Mouse (Mus musculus): ENCODE results near the gene Nacc2. TPM values are rescaled to one million over a fixed set of nuclear protein-coding genes. Genes with fewer than 3 reads are reported as not detected.

Gene Nacc2
- polyA plus RNA-seq, 1 experiment = 124 TPM

DNA sequence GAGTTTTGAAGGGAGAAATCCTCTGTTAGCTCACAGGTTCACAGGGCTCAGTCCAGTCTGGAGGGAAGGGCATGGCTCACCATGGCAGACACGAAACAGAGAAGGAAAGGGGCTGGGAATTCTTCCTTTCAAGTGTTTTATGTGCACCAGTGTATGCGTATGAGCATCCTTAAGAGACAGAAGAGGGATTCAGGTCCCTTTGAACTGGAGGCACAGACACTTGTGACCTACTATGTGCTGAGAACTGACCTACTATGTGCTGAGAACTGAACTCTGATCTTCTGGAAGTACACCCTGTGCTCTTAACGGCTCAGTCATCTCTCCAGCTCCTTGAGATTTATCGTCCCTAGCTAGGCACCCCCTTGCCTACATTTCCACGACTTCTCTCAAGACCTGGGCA lies 48.5 kb downstream of the Nacc2 start:
- no peak for DNase-seq
- Histone ChIP-seq H3K4me1 (ENCODE audit: control insufficient read depth, insufficient read depth, low read length) (no peaks in the 10 kb centered on the region; the same call in 1 of the 2 replicates), H3K4me3 (replicated peaks; ENCODE audit: insufficient read depth, low read depth, low read length) (no peak overlapping the region), H3K27me3 (ENCODE audit: control insufficient read depth, insufficient read depth, low read length) (no peaks in the 10 kb centered on the region), H3K27ac (ENCODE audit: insufficient read depth, low read length) (no peak overlapping the region)
- 81% methylated on average over 5 of the region's 5 CpGs for WGBS
- TF ChIP-seq CTCF (IDR thresholded peaks at IDR 0.05; ENCODE audit: borderline replicate concordance, insufficient read depth, low read depth, low read length) (no peak), POLR2A (IDR thresholded peaks at IDR 0.05; ENCODE audit: borderline replicate concordance, insufficient read depth, low read length) (no peak)

DNA sequence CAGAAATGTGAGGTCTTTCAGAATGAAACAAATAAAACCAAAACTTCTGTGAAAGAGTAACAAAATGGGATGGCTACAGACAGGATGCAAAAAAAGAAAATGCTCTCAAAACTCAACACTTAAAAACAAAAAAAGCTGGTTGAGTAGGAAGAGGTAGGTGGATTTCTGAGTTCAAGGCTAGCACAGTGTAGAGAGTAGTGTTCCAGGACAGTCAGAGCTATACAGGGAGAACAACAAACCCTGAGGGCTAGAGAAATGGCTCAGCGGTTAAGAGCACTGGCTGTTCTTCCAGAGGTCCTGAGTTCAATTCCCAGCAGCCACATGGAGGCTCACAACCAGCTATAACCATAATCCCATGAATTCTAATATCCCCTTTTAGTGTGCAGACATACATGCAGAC lies 54.4 kb downstream of the Nacc2 start:
- no peak for DNase-seq

DNA sequence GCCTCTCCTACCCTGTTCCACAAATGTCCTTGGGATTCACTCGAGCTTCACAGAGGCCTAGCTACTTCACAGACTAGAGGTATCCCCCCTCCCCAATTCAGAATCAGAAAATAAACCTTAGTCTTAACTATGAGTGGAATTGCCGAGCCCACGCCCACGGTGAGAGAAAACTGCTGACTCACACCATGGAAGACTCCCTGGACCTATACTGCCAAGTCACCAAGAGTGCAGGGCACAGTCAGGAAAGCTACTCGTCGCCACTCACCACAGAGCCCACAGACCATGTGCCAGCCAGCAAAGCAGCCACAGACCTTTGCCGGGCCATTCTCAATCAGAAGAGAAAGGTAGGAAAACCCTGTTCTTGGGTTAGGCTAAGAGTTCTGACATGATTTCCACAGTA lies 54.8 kb downstream of the Nacc2 start:
- Histone ChIP-seq H3K4me3 (replicated peaks; ENCODE audit: insufficient read depth, low read depth, low read length) (no peak overlapping the region), H3K4me1 (ENCODE audit: control insufficient read depth, insufficient read depth, low read length) (peaks cover 18% of the 10 kb centered on the region), H3K27me3 (ENCODE audit: control insufficient read depth, insufficient read depth, low read length) (no peaks in the 10 kb centered on the region), H3K27ac (ENCODE audit: insufficient read depth, low read length) (no peak overlapping the region)
- 63% methylated on average over 7 of the region's 7 CpGs for WGBS
- TF ChIP-seq POLR2A (IDR thresholded peaks at IDR 0.05; ENCODE audit: borderline replicate concordance, insufficient read depth, low read length) (no peak), CTCF (IDR thresholded peaks at IDR 0.05; ENCODE audit: borderline replicate concordance, insufficient read depth, low read depth, low read length) (no peak)
- no peak for DNase-seq

More for the DNA sequence above, 54.4 kb downstream of the Nacc2 start:
- H3K27ac ChIP-seq (ENCODE audit: insufficient read depth, low read length) = no peak overlapping the region
- H3K27me3 ChIP-seq (ENCODE audit: control insufficient read depth, insufficient read depth, low read length) = no peaks in the 10 kb centered on the region
- TF ChIP-seq POLR2A (IDR thresholded peaks at IDR 0.05; ENCODE audit: borderline replicate concordance, insufficient read depth, low read length) (no peak), CTCF (IDR thresholded peaks at IDR 0.05; ENCODE audit: borderline replicate concordance, insufficient read depth, low read depth, low read length) (no peak)
- peaks cover 18% of the 10 kb centered on the region for H3K4me1 ChIP-seq (ENCODE audit: control insufficient read depth, insufficient read depth, low read length)
- 82% methylated on average over 1 of the region's 1 CpGs for WGBS
- H3K4me3 ChIP-seq (replicated peaks; ENCODE audit: insufficient read depth, low read depth, low read length) = no peak overlapping the region

DNA sequence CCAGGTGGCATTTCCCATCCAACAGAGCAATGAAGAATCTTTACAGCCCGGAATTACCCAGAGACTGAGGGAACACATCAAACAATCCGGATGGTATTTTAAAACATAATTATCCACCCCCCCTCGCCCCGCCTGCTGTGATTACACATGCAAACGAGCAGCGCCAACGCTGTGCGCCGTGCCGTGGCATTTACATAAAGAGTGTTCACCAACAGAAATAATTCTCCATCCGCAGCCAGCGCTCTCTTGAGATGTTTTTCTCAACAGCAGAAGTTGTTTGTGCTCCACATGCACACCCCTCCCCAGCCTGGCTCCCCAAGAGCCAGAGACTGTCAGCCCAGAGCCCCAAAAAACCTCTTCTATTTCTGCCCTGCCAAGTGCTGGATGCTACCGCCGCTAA lies 56.5 kb downstream of the Nacc2 start:
- DNase-seq = no peak
- TF ChIP-seq POLR2A (IDR thresholded peaks at IDR 0.05; ENCODE audit: borderline replicate concordance, insufficient read depth, low read length) = no peak
- no peak for TF ChIP-seq CTCF (IDR thresholded peaks at IDR 0.05; ENCODE audit: borderline replicate concordance, insufficient read depth, low read depth, low read length)
- peaks cover 19% of the 10 kb centered on the region for H3K4me1 ChIP-seq (ENCODE audit: control insufficient read depth, insufficient read depth, low read length)
- no peaks in the 10 kb centered on the region for H3K27me3 ChIP-seq (ENCODE audit: control insufficient read depth, insufficient read depth, low read length)
- 85% methylated on average over 14 of the region's 14 CpGs for WGBS
- no peak overlapping the region for H3K4me3 ChIP-seq (replicated peaks; ENCODE audit: insufficient read depth, low read depth, low read length)
- H3K27ac ChIP-seq (ENCODE audit: insufficient read depth, low read length) = no peak overlapping the region

DNA sequence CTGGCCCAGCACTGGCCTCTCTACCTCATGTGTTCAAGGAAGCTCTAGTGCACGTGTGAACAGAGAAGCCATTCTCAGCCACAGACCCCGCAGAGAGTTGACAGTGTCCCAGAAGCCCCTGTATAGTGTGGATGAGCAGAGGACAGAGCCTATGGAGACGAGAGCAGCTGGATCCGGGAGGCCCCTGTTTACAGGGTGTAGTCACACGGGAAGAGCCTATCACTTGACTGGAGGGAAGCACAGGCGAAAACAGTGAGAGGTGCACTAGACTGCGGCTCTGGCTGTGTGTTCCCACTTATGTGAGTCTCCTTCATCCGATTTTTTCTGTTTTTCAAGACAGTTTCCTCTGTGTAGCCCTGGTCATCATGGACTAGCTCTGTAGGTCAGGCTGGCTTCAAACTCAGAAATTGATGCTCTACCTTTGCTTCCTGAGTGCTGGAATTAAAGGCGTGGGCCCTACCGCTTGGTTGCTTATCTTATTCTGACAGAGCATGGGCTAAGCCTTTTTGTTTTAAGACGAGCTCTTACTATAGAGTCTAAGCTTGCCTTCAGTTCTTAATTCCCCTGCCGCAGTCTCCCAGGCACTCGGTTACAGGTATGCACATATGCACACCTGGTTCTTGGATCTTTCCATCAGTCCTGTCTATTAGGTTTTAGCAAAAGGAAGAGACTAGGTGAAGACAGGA lies 60.1 kb downstream of the Nacc2 start:
- H3K27me3 ChIP-seq (ENCODE audit: control insufficient read depth, insufficient read depth, low read length) = no peaks in the 10 kb centered on the region
- H3K4me1 ChIP-seq (ENCODE audit: control insufficient read depth, insufficient read depth, low read length) = peaks cover 30% of the 10 kb centered on the region
- 90% methylated on average over 13 of the region's 13 CpGs for WGBS
- H3K27ac ChIP-seq (ENCODE audit: insufficient read depth, low read length) = no peak overlapping the region
- no peak for DNase-seq
- no peak for TF ChIP-seq POLR2A (IDR thresholded peaks at IDR 0.05; ENCODE audit: borderline replicate concordance, insufficient read depth, low read length)
- TF ChIP-seq CTCF (IDR thresholded peaks at IDR 0.05; ENCODE audit: borderline replicate concordance, insufficient read depth, low read depth, low read length) = no peak
- H3K4me3 ChIP-seq (replicated peaks; ENCODE audit: insufficient read depth, low read depth, low read length) = no peak overlapping the region

DNA sequence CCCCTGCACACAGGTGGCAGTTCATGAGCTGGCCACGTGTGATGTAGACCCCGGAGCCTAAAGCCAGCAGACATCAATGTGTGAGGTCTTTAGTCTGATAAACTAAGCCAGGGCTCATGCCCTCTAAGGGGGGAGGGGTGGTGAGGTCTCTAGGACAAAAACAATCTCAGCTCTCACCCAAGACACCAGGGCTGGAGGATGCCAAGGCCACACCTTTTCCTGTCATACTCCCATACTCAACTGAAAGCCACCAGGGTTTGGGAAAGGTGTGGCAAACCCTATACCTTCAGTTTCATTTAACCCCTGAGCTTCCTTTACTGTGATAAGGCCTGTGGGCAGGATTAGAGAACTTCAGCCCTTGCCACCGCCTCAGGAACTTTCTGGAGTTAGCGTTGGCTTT lies 60.8 kb downstream of the Nacc2 start:
- 82% methylated on average over 4 of the region's 4 CpGs for WGBS
- TF ChIP-seq CTCF (IDR thresholded peaks at IDR 0.05; ENCODE audit: borderline replicate concordance, insufficient read depth, low read depth, low read length) (no peak), POLR2A (IDR thresholded peaks at IDR 0.05; ENCODE audit: borderline replicate concordance, insufficient read depth, low read length) (no peak)
- Histone ChIP-seq H3K4me3 (replicated peaks; ENCODE audit: insufficient read depth, low read depth, low read length) (no peak overlapping the region), H3K4me1 (ENCODE audit: control insufficient read depth, insufficient read depth, low read length) (peaks cover 30% of the 10 kb centered on the region), H3K27me3 (ENCODE audit: control insufficient read depth, insufficient read depth, low read length) (no peaks in the 10 kb centered on the region), H3K27ac (ENCODE audit: insufficient read depth, low read length) (no peak overlapping the region)
- no peak for DNase-seq

DNA sequence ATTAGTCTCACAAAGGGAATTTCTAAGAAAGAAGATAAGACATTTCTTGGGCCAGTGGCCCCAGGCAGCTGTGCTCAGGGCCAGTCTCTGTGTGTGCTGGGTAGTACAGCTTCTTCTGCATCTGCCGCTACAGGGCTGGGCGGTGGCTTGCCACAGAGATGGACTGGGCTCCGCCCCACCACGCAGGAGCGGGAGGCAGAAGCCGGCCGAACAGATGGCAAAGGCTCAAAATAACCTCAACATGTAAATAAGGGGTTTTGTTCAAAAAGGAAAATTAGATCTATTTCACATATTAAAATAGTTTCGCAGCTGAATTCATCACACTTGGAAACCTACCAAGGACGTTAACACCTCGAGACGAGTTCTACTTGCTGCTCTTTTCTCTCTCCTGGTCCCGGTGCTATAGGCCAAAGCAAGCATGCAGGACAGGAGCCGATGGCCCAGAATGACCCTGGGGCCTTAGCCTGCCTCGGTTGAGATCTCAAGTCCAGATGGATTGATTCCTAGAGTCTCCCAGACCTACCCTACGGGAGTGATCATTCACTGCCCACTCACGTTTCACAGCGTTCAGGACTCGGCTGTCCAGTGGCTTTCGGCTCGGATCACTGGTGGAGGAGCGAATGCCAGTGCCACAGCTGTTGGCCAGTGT lies 61.9 kb downstream of the Nacc2 start:
- Histone ChIP-seq H3K27me3 (ENCODE audit: control insufficient read depth, insufficient read depth, low read length) (no peaks in the 10 kb centered on the region), H3K27ac (ENCODE audit: insufficient read depth, low read length) (peak overlapping the region; percentile 63; the same call in 1 of the 2 replicates), H3K4me3 (replicated peaks; ENCODE audit: insufficient read depth, low read depth, low read length) (no peak overlapping the region), H3K4me1 (ENCODE audit: control insufficient read depth, insufficient read depth, low read length) (peaks cover 30% of the 10 kb centered on the region)
- TF ChIP-seq POLR2A (IDR thresholded peaks at IDR 0.05; ENCODE audit: borderline replicate concordance, insufficient read depth, low read length) (no peak), CTCF (IDR thresholded peaks at IDR 0.05; ENCODE audit: borderline replicate concordance, insufficient read depth, low read depth, low read length) (no peak)
- peak; percentile 66 to 69 for DNase-seq
- WGBS = 22% methylated on average over 21 of the region's 21 CpGs

DNA sequence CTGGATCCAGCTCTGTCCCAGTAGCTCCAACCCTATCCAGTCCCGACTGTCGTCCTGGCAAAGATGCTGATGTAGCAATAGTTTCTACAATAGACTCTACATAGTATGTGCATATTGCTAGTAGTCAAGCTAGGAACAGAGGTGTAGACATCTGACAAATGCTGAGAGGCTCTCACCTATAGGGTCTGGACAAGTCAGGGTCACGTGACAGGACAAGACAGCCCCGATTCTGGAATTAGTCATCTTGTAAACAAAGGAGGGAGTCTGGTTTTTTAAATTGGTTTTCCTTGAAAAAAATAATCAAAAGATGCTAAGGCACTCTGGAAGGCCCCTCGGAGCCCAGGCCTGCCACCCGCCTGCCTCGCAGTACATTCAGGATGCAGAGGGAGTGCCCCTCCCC lies 66.0 kb downstream of the Nacc2 start:
- 87% methylated on average over 7 of the region's 7 CpGs for WGBS
- no peak overlapping the region for H3K4me3 ChIP-seq (replicated peaks; ENCODE audit: insufficient read depth, low read depth, low read length)
- peaks cover 13% of the 10 kb centered on the region for H3K4me1 ChIP-seq (ENCODE audit: control insufficient read depth, insufficient read depth, low read length)
- H3K27ac ChIP-seq (ENCODE audit: insufficient read depth, low read length) = no peak overlapping the region
- no peak for DNase-seq
- TF ChIP-seq CTCF (IDR thresholded peaks at IDR 0.05; ENCODE audit: borderline replicate concordance, insufficient read depth, low read depth, low read length) = no peak
- no peaks in the 10 kb centered on the region for H3K27me3 ChIP-seq (ENCODE audit: control insufficient read depth, insufficient read depth, low read length)
